Mouse (Mus musculus): ENCODE measurements around the gene Smim6. TPM values are rescaled to one million over a fixed set of nuclear protein-coding genes. Genes with fewer than 3 reads are reported as not detected.

The Smim6 gene
- 0.93 and 1.1 TPM in 2 replicates for polyA plus RNA-seq (2015; fragmentation: Nextera tagmentation; extraction: Ambion mirVana)

DNA sequence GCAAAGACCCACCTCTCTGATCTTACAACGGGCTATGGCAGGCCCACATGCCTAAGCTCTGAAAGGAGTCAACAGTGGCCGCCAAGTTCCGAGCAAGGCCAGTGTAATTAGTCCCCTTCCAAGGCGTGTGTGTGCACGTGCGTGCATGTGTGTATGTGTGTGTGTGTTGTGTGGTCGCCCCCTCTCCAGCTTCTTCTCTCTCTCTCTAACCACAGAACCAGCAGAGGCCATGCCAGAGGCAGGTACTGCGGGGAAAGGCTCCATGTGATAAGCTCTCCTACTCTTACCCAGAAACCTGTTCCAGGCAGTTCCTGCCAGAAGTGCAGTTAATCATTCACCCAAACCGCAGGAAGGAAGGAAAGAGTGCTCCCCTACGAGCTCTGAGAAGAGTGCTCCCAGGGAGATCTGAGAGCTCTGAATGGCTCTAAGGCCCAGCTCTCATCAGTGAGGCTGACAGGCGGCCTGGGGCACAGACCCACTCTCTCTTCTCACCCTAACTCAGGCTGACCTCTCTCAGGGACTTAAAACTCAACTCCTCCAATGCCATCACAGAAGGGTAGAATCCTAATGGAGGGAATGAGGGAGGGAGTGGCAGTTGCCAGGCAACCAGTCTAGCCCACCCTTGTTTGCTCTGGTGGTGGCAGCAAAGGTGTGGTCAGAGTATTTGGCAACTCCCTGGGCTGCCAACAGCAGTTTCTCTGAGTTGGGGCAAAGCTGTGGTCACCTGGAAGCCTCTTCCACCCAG is at the start of gene Smim6:
Smim6 (plus strand) TSS at position 386 of the 745 bp plus-strand sequence.
- H3K27me3 ChIP-seq, result no peaks in the 10 kb centered on the region
- WGBS, result 82% methylated on average over 11 of the region's 11 CpGs
- no peaks in the 10 kb centered on the region for H3K9me3 ChIP-seq
- no peak within 1 kb of the TSS for H3K4me3 ChIP-seq
- H3K36me3 ChIP-seq, result peaks cover 20% of the 10 kb centered on the region
- ATAC-seq (ENCODE audit: low FRiP score, low read depth), result no peak
- H3K4me2 ChIP-seq, result no peak within 1 kb of the TSS
- no peaks in the 10 kb centered on the region for H3K4me1 ChIP-seq (replicated peaks)
- no peak within 1 kb of the TSS for H3K27ac ChIP-seq (replicated peaks)
- H3K9ac ChIP-seq, result no peak within 1 kb of the TSS

DNA sequence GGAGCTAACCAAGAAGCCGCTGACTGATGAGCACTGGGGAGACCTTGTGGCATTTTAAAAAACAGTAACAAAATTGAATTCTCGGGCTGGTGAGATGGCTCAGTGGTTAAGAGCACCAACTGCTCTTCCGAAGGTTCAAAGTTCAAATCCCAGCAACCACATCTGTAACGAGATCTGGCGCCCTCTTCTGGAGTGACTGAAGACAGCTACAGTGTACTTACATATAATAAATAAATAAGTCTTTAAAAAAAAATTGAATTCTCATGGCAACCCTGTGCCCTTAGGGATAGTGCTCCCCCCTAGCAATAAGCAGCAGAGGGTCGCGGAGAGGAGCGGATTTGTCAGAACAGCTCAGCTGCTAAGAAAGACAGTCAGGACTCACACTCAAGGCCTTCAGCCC is 47.9 kb upstream of the Smim6 start:
- ATAC-seq (ENCODE audit: low FRiP score, low read depth), result no peak
- H3K4me3 ChIP-seq, result no peak overlapping the region
- no peaks in the 10 kb centered on the region for H3K36me3 ChIP-seq
- no peaks in the 10 kb centered on the region for H3K9me3 ChIP-seq
- no peak overlapping the region for H3K9ac ChIP-seq
- H3K27me3 ChIP-seq, result peaks cover 32% of the 10 kb centered on the region
- peaks cover 11% of the 10 kb centered on the region for H3K4me1 ChIP-seq (replicated peaks)
- no peak overlapping the region for H3K27ac ChIP-seq (replicated peaks)
- 85% methylated on average over 8 of the region's 8 CpGs for WGBS
- no peak overlapping the region for H3K4me2 ChIP-seq

GRCm38 (mm10) chr11:115869393-115869792 is 42.4 kb upstream of the Smim6 start:
- H3K36me3 ChIP-seq, result no peaks in the 10 kb centered on the region
- no peaks in the 10 kb centered on the region for H3K27me3 ChIP-seq
- no peak overlapping the region for H3K27ac ChIP-seq (replicated peaks)
- H3K4me3 ChIP-seq, result no peak overlapping the region
- H3K9ac ChIP-seq, result no peak overlapping the region
- no peak overlapping the region for H3K4me2 ChIP-seq
- 86% methylated on average over 8 of the region's 8 CpGs for WGBS
- no peaks in the 10 kb centered on the region for H3K4me1 ChIP-seq (replicated peaks)
- no peak for ATAC-seq (ENCODE audit: low FRiP score, low read depth)
- H3K9me3 ChIP-seq, result no peaks in the 10 kb centered on the region

- ATAC-seq (ENCODE audit: low FRiP score, low read depth), result no peak
- WGBS, result 75% methylated on average over 4 of the region's 4 CpGs
- H3K27ac ChIP-seq (replicated peaks), result no peak overlapping the region
- H3K9me3 ChIP-seq, result no peaks in the 10 kb centered on the region
- no peak overlapping the region for H3K4me3 ChIP-seq
- H3K27me3 ChIP-seq, result no peaks in the 10 kb centered on the region
- H3K36me3 ChIP-seq, result no peaks in the 10 kb centered on the region
- no peaks in the 10 kb centered on the region for H3K4me1 ChIP-seq (replicated peaks)
- no peak overlapping the region for H3K4me2 ChIP-seq
- H3K9ac ChIP-seq, result no peak overlapping the region
Observed at GRCm38 (mm10) chr11:115872437-115872836, 39.4 kb upstream of the Smim6 start.

GRCm38 (mm10) chr11:115875935-115876334 is 35.9 kb upstream of the Smim6 start:
- Histone ChIP-seq H3K27ac (replicated peaks) (no peak overlapping the region), H3K4me3 (no peak overlapping the region), H3K9me3 (no peaks in the 10 kb centered on the region), H3K9ac (no peak overlapping the region), H3K36me3 (no peaks in the 10 kb centered on the region), H3K4me1 (replicated peaks) (no peaks in the 10 kb centered on the region), H3K4me2 (no peak overlapping the region), H3K27me3 (no peaks in the 10 kb centered on the region)
- no peak for ATAC-seq (ENCODE audit: low FRiP score, low read depth)
- 97% methylated on average over 3 of the region's 3 CpGs for WGBS

- Histone ChIP-seq H3K27ac (replicated peaks) (no peak overlapping the region), H3K27me3 (no peaks in the 10 kb centered on the region), H3K4me1 (replicated peaks) (no peaks in the 10 kb centered on the region), H3K4me3 (no peak overlapping the region), H3K9ac (no peak overlapping the region), H3K9me3 (no peaks in the 10 kb centered on the region), H3K4me2 (no peak overlapping the region), H3K36me3 (no peaks in the 10 kb centered on the region)
- WGBS, result 78% methylated on average over 5 of the region's 5 CpGs
- ATAC-seq (ENCODE audit: low FRiP score, low read depth), result no peak
Observed at GRCm38 (mm10) chr11:115876438-115876837, 35.4 kb upstream of the Smim6 start.

DNA sequence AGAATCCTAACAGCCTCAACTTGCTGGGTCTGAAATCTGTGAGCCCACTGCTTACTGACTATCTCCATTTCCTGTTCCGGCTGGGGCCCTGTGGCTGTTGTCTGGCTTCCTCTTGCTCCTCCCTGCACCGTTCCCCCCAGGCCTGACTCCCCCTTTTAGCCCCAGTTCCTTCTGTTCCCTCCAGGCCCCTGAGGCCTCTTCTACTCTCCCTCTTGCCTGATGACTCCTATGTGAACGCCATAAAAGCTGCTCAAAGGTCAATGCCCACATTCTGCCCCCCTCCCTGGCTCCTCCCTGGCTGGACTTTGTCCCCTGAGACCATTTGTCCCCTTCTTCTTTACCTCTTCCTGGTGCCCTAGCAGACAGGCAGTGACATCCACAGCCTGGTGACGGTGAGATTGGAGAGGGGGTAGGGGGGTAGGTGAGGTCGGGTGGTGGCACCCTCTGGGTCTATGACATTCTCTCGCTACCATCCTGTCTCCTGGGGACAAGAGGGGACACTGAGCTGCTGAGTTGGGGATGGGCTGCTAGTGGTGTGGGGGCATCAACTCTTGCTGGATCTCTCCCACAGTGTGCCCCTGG is 34.6 kb upstream of the Smim6 start:
- Histone ChIP-seq H3K9me3 (no peaks in the 10 kb centered on the region), H3K4me3 (no peak overlapping the region)
- WGBS, result 75% methylated on average over 6 of the region's 6 CpGs

GRCm38 (mm10) chr11:115878071-115878470 is 33.7 kb upstream of the Smim6 start:
- WGBS, result 75% methylated on average over 8 of the region's 8 CpGs
- no peak for ATAC-seq (ENCODE audit: low FRiP score, low read depth)

More for the DNA sequence above, 34.6 kb upstream of the Smim6 start:
- no peak overlapping the region for H3K9ac ChIP-seq
- H3K4me2 ChIP-seq, result no peak overlapping the region
- no peaks in the 10 kb centered on the region for H3K36me3 ChIP-seq
- no peak for ATAC-seq (ENCODE audit: low FRiP score, low read depth)
- no peaks in the 10 kb centered on the region for H3K27me3 ChIP-seq
- no peaks in the 10 kb centered on the region for H3K4me1 ChIP-seq (replicated peaks)
- H3K27ac ChIP-seq (replicated peaks), result no peak overlapping the region

GRCm38 (mm10) chr11:115881002-115881401 is 30.8 kb upstream of the Smim6 start:
- no peaks in the 10 kb centered on the region for H3K36me3 ChIP-seq
- H3K27ac ChIP-seq (replicated peaks), result no peak overlapping the region
- no peak overlapping the region for H3K4me3 ChIP-seq
- no peaks in the 10 kb centered on the region for H3K4me1 ChIP-seq (replicated peaks)
- WGBS, result 23% methylated on average over 5 of the region's 5 CpGs
- H3K9ac ChIP-seq, result no peak overlapping the region
- H3K27me3 ChIP-seq, result 0 out of 2 replicates have a peak, but pooled peaks cover 2% of the 10 kb centered on the region
- no peaks in the 10 kb centered on the region for H3K9me3 ChIP-seq
- ATAC-seq (ENCODE audit: low FRiP score, low read depth), result no peak
- no peak overlapping the region for H3K4me2 ChIP-seq

More at GRCm38 (mm10) chr11:115878071-115878470, 33.7 kb upstream of the Smim6 start:
- H3K27me3 ChIP-seq, result no peaks in the 10 kb centered on the region
- H3K27ac ChIP-seq (replicated peaks), result no peak overlapping the region
- H3K4me3 ChIP-seq, result no peak overlapping the region
- no peaks in the 10 kb centered on the region for H3K9me3 ChIP-seq
- no peak overlapping the region for H3K4me2 ChIP-seq
- H3K4me1 ChIP-seq (replicated peaks), result no peaks in the 10 kb centered on the region
- H3K36me3 ChIP-seq, result no peaks in the 10 kb centered on the region
- H3K9ac ChIP-seq, result no peak overlapping the region

DNA sequence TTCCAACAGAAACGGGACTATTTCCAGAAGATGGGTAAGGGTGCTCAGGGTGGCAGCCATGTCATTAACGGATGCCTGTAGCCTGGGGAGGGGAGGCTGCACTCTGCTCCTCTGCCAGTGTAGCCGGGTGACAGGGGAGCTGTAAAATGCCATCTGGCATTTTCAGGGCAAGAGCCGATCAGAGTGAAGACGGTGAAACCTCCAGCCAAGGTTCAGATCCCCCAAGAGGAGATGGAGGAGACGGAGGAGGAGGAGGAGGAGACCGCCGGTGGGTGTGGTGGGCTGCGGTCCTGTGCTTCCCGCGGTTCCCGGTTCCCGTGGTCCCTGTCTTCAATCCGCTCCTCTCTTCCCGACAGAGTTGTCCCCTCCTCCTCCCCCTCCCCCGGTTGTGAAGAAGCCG is 28.6 kb upstream of the Smim6 start:
- Histone ChIP-seq H3K4me2 (no peak overlapping the region), H3K4me3 (no peak overlapping the region), H3K9ac (no peak overlapping the region), H3K27ac (replicated peaks) (no peak overlapping the region), H3K36me3 (no peaks in the 10 kb centered on the region), H3K27me3 (0 out of 2 replicates have a peak, but pooled peaks cover 2% of the 10 kb centered on the region), H3K9me3 (no peaks in the 10 kb centered on the region), H3K4me1 (replicated peaks) (no peaks in the 10 kb centered on the region)
- no peak for ATAC-seq (ENCODE audit: low FRiP score, low read depth)
- 30% methylated on average over 15 of the region's 17 CpGs for WGBS

DNA sequence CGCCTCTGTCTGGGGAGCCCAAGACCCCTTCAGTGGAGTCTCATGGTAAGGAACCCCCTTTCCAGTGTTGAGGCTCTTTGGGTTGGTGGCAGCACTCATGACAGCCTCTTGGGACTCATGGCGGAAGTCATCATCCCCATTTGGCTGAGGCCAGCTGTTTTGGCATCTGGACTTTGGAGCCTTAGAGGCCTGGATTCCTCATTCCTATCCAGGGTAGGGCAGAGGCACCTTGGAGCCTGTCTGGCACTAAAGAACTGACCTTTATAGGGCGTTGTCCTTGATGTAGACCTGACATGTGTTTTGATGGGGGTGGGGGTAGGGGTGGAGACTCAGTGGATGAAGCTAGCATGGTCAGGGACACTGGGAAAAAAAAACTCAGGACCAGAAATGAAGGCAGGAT is 27.5 kb upstream of the Smim6 start:
- Histone ChIP-seq H3K36me3 (no peaks in the 10 kb centered on the region), H3K4me1 (replicated peaks) (no peaks in the 10 kb centered on the region), H3K9ac (no peak overlapping the region), H3K4me2 (no peak overlapping the region), H3K4me3 (no peak overlapping the region), H3K27ac (replicated peaks) (no peak overlapping the region), H3K27me3 (0 out of 2 replicates have a peak, but pooled peaks cover 2% of the 10 kb centered on the region), H3K9me3 (no peaks in the 10 kb centered on the region)
- WGBS, result 91% methylated on average over 3 of the region's 3 CpGs
- no peak for ATAC-seq (ENCODE audit: low FRiP score, low read depth)

- no peak for ATAC-seq (ENCODE audit: low FRiP score, low read depth)
- 79% methylated on average over 11 of the region's 11 CpGs for WGBS
- Histone ChIP-seq H3K4me2 (no peak overlapping the region), H3K27me3 (0 out of 2 replicates have a peak, but pooled peaks cover 2% of the 10 kb centered on the region), H3K36me3 (no peaks in the 10 kb centered on the region), H3K4me3 (no peak overlapping the region), H3K4me1 (replicated peaks) (no peaks in the 10 kb centered on the region), H3K27ac (replicated peaks) (no peak overlapping the region), H3K9ac (no peak overlapping the region), H3K9me3 (no peaks in the 10 kb centered on the region)
Observed at GRCm38 (mm10) chr11:115885281-115885680, 26.5 kb upstream of the Smim6 start.
